Comparison of ENCODE assay signal across 7 mouse cellular contexts in genomic region chr15:77835930-77836653, GRCm38 (mm10). TPM values are rescaled to one million over a fixed set of nuclear protein-coding genes. Genes with fewer than 3 reads are reported as not detected.
DNase-seq lines count a peak whose midpoint lies in the region; ATAC-seq and TF ChIP-seq lines count a peak whose summit lies in the region.

No protein-coding gene starts in this region.

- no peaks in the 10 kb centered on the region for H3K9me3 ChIP-seq in midbrain, embryonic 10.5 days (replicated peaks)
- no peaks in the 10 kb centered on the region for H3K9me3 ChIP-seq in midbrain, postnatal 0 days (ENCODE audit: low read length)
- no peaks in the 10 kb centered on the region for H3K9me3 ChIP-seq in heart, embryonic 13.5 days
- no peaks in the 10 kb centered on the region for H3K9me3 ChIP-seq in lung, embryonic 14.5 days (ENCODE audit: low read depth, low read length)

- WGBS in midbrain, embryonic 10.5 days, result 68% methylated on average over 9 of the region's 9 CpGs
- WGBS in midbrain, postnatal 0 days, result 52% methylated on average over 9 of the region's 9 CpGs
- WGBS in heart, embryonic 13.5 days, result 17% methylated on average over 9 of the region's 9 CpGs
- 27% methylated on average over 9 of the region's 9 CpGs for WGBS in lung, embryonic 14.5 days

- H3K4me1 ChIP-seq in midbrain, embryonic 10.5 days, result peaks cover 54% of the 10 kb centered on the region
- H3K4me1 ChIP-seq in midbrain, postnatal 0 days (ENCODE audit: insufficient read depth, low read length), result peaks cover 8% of the 10 kb centered on the region; the same call in 1 of the 2 replicates
- H3K4me1 ChIP-seq in heart, embryonic 13.5 days, result peaks cover 95% of the 10 kb centered on the region
- peaks cover 49% of the 10 kb centered on the region for H3K4me1 ChIP-seq in lung, embryonic 14.5 days (ENCODE audit: insufficient read depth)

- H3K36me3 ChIP-seq in midbrain, embryonic 10.5 days, result peaks cover 3% of the 10 kb centered on the region; the same call in 1 of the 2 replicates
- no peaks in the 10 kb centered on the region for H3K36me3 ChIP-seq in midbrain, postnatal 0 days (ENCODE audit: insufficient read depth, low read length)
- H3K36me3 ChIP-seq in heart, embryonic 13.5 days, result peaks cover 17% of the 10 kb centered on the region
- peaks cover 14% of the 10 kb centered on the region for H3K36me3 ChIP-seq in lung, embryonic 14.5 days (ENCODE audit: insufficient read depth)

- H3K27ac ChIP-seq in midbrain, embryonic 10.5 days (replicated peaks), result 0 out of 2 replicates have a peak overlapping the region, but pooled peaks have one; percentile 14
- no peak overlapping the region for H3K27ac ChIP-seq in midbrain, postnatal 0 days (ENCODE audit: low read depth, low read length)
- peak overlapping the region; percentile 97 for H3K27ac ChIP-seq in heart, embryonic 13.5 days (replicated peaks)
- peak overlapping the region; percentile 74 for H3K27ac ChIP-seq in lung, embryonic 14.5 days (ENCODE audit: low read depth)

- H3K27me3 ChIP-seq in midbrain, embryonic 10.5 days (ENCODE audit: low read depth, poor library complexity, severe bottlenecking), result peaks cover 34% of the 10 kb centered on the region
- no peaks in the 10 kb centered on the region for H3K27me3 ChIP-seq in midbrain, postnatal 0 days (ENCODE audit: insufficient read depth, low read length)
- no peaks in the 10 kb centered on the region for H3K27me3 ChIP-seq in heart, embryonic 13.5 days (replicated peaks)
- H3K27me3 ChIP-seq in lung, embryonic 14.5 days (ENCODE audit: insufficient read depth, low read length), result no peaks in the 10 kb centered on the region

- no peak for DNase-seq in midbrain, embryonic 10.5 days (ENCODE audit: low spot score)
- no peak for DNase-seq in midbrain, postnatal 0 days (ENCODE audit: low spot score)
- peak; percentile 76 for DNase-seq in adrenal gland, adult 8-10 months
- DNase-seq in lung, embryonic 14.5 days, result peak; percentile 73
- DNase-seq in layer of hippocampus, postnatal 10 days (ENCODE audit: low spot score in 2 of 2), result no peak
- no peak for DNase-seq in gastrocnemius, postnatal 25 days

- TF ChIP-seq CTCF in midbrain, postnatal 0 days (IDR thresholded peaks at IDR 0.05), result no peak
- no peak for TF ChIP-seq CTCF in lung, embryonic 14.5 days (IDR thresholded peaks at IDR 0.05; ENCODE audit: low read depth)

- no peak overlapping the region for H3K9ac ChIP-seq in midbrain, postnatal 0 days (replicated peaks; ENCODE audit: low read length, poor library complexity, severe bottlenecking)
- peak overlapping the region; percentile 76 for H3K9ac ChIP-seq in heart, embryonic 13.5 days
- 0 out of 2 replicates have a peak overlapping the region, but pooled peaks have one; percentile 30 for H3K9ac ChIP-seq in lung, embryonic 14.5 days

- ATAC-seq in midbrain, postnatal 0 days (ENCODE audit: low FRiP score), result no peak
- peak; percentile 61; the same call in 1 of the 2 replicates for ATAC-seq in heart, embryonic 13.5 days (ENCODE audit: extremely low read depth, insufficient number of reproducible peaks, low FRiP score, low TSS enrichment)
- peak; percentile 48 for ATAC-seq in lung, embryonic 14.5 days (ENCODE audit: insufficient read depth)

- no peak overlapping the region for H3K4me2 ChIP-seq in midbrain, postnatal 0 days (ENCODE audit: low read depth, low read length, poor library complexity, severe bottlenecking)
- peak overlapping the region; percentile 93 for H3K4me2 ChIP-seq in heart, embryonic 13.5 days
- peak overlapping the region; percentile 42 for H3K4me2 ChIP-seq in lung, embryonic 14.5 days

- no peak overlapping the region for H3K4me3 ChIP-seq in midbrain, embryonic 10.5 days
- H3K4me3 ChIP-seq in midbrain, postnatal 0 days (ENCODE audit: low read depth, low read length), result no peak overlapping the region
- peak overlapping the region; percentile 28; the same call in 1 of the 2 replicates for H3K4me3 ChIP-seq in heart, embryonic 13.5 days
- no peak overlapping the region for H3K4me3 ChIP-seq in lung, embryonic 14.5 days (ENCODE audit: low read depth, low read length)

RNA-seq across cellular contexts. Expression of gene Myh9, which starts 5.9 kb away (rescaled TPM):
- polyA plus RNA-seq in midbrain, embryonic 10.5 days (2016; fragmentation: Nextera tagmentation; extraction: Ambion mirVana), result 29.0 and 29.4 TPM in 2 replicates
- total RNA-seq in midbrain, postnatal 0 days (2014; rRNA removed), result 26.9 and 30.8 TPM in 2 replicates
- polyA plus RNA-seq in midbrain, postnatal 0 days (2015; fragmentation: Nextera tagmentation; extraction: Ambion mirVana), result 6.4 and 8.2 TPM in 2 replicates
- 100 to 1,000 TPM; 304 to 366 (median 340) TPM for total RNA-seq in adrenal gland, adult 8-10 months (2022)
- polyA plus RNA-seq in heart, embryonic 13.5 days (2015; fragmentation: Nextera tagmentation; extraction: Ambion mirVana), result 24.8 and 25.0 TPM in 2 replicates
- polyA plus RNA-seq in lung, embryonic 14.5 days (2014; fragmentation: Nextera tagmentation; extraction: Ambion mirVana), result 86.6 and 87.5 TPM in 2 replicates
- 10 to 100 TPM; 65.2 to 75.2 TPM for total RNA-seq in layer of hippocampus, postnatal 10 days (2021)
- total RNA-seq in gastrocnemius, postnatal 25 days (2021), result 10 to 100 TPM; 51.0 to 72.0 TPM

Comparison
In these comparisons a context has a peak if more than half of its experiments do, and no peak if none do; other contexts are left out.
1. DNase-seq: peak in adrenal gland, adult 8-10 months (single experiment) and lung, embryonic 14.5 days (single experiment); none in midbrain, embryonic 10.5 days (single experiment), midbrain, postnatal 0 days (single experiment), layer of hippocampus, postnatal 10 days (0 of 2) and gastrocnemius, postnatal 25 days (single experiment).